Mouse (Mus musculus) heart, postnatal 0 days (tissue): ENCODE data around the gene Nt5c2.

Experiments
- CTCF ChIP-seq: IDR thresholded peaks from 2 replicates; pipeline ENCODE4 v1.5.1; 2016; ENCODE audit warnings: antibody characterized with exemption, control low read depth, low read depth
- EP300 ChIP-seq: IDR thresholded peaks from 2 replicates; pipeline ENCODE4 v1.6.1; 2016; ENCODE audit warnings: antibody characterized with exemption, low read depth

- no peak for TF ChIP-seq EP300
- no peak for TF ChIP-seq CTCF
Measured at GRCm38 (mm10) chr19:47012521-47013130, 2.3 kb downstream of the Nt5c2 start.
